ENCODE assay signal across 8 mouse cellular contexts in genomic region chr8:120537207-120537817, GRCm38 (mm10). TPM values are rescaled to one million over a fixed set of nuclear protein-coding genes. Genes with fewer than 3 reads are reported as not detected.
DNase-seq lines count a peak whose midpoint lies in the region; ATAC-seq and TF ChIP-seq lines count a peak whose summit lies in the region.

No protein-coding gene starts in this region.

- TF ChIP-seq POLR2A in lung, adult 2 months (IDR thresholded peaks at IDR 0.05; ENCODE audit: borderline replicate concordance, extremely low read depth, low read depth, low read length), result no peak

- peaks cover 96% of the 10 kb centered on the region for H3K4me1 ChIP-seq in embryonic facial prominence, embryonic 10.5 days
- peaks cover 78% of the 10 kb centered on the region for H3K4me1 ChIP-seq in heart, embryonic 11.5 days (ENCODE audit: control insufficient read depth, insufficient read depth, low read length)
- H3K4me1 ChIP-seq in kidney, embryonic 14.5 days (ENCODE audit: control insufficient read depth, insufficient read depth, low read length), result peaks cover 85% of the 10 kb centered on the region
- H3K4me1 ChIP-seq in lung, adult 2 months (ENCODE audit: control insufficient read depth, insufficient read depth, low read length), result peaks cover 23% of the 10 kb centered on the region
- peaks cover 87% of the 10 kb centered on the region for H3K4me1 ChIP-seq in neural tube, embryonic 15.5 days

- H3K9ac ChIP-seq in heart, embryonic 11.5 days (ENCODE audit: low read depth, low read length), result peak overlapping the region; percentile 84
- H3K9ac ChIP-seq in kidney, embryonic 14.5 days (ENCODE audit: low read depth, low read length), result peak overlapping the region; percentile 61
- H3K9ac ChIP-seq in neural tube, embryonic 15.5 days (replicated peaks), result peak overlapping the region; percentile 54

- no peaks in the 10 kb centered on the region for H3K9me3 ChIP-seq in embryonic facial prominence, embryonic 10.5 days
- H3K9me3 ChIP-seq in heart, embryonic 11.5 days (replicated peaks; ENCODE audit: control insufficient read depth, low read length), result no peaks in the 10 kb centered on the region
- no peaks in the 10 kb centered on the region for H3K9me3 ChIP-seq in kidney, embryonic 14.5 days (ENCODE audit: control insufficient read depth, low read length)
- H3K9me3 ChIP-seq in neural tube, embryonic 15.5 days (replicated peaks), result no peaks in the 10 kb centered on the region

- H3K4me3 ChIP-seq in embryonic facial prominence, embryonic 10.5 days, result peak overlapping the region; percentile 79
- peak overlapping the region; percentile 77 for H3K4me3 ChIP-seq in heart, embryonic 11.5 days (ENCODE audit: low read depth, low read length)
- peak overlapping the region; percentile 56 for H3K4me3 ChIP-seq in kidney, embryonic 14.5 days (ENCODE audit: low read length)
- peak overlapping the region; percentile 47 for H3K4me3 ChIP-seq in lung, adult 2 months (replicated peaks; ENCODE audit: extremely low read depth, low read depth, low read length)
- peak overlapping the region; percentile 61 for H3K4me3 ChIP-seq in neural tube, embryonic 15.5 days (replicated peaks)

- H3K36me3 ChIP-seq in embryonic facial prominence, embryonic 10.5 days (replicated peaks), result no peaks in the 10 kb centered on the region
- H3K36me3 ChIP-seq in heart, embryonic 11.5 days (ENCODE audit: control insufficient read depth, insufficient read depth, low read length), result no peaks in the 10 kb centered on the region
- no peaks in the 10 kb centered on the region for H3K36me3 ChIP-seq in kidney, embryonic 14.5 days (ENCODE audit: control insufficient read depth, insufficient read depth, low read length)
- no peaks in the 10 kb centered on the region for H3K36me3 ChIP-seq in neural tube, embryonic 15.5 days

- no peak for TF ChIP-seq CTCF in lung, adult 2 months (IDR thresholded peaks at IDR 0.05; ENCODE audit: insufficient read depth, low read length)

- H3K27ac ChIP-seq in embryonic facial prominence, embryonic 10.5 days (replicated peaks), result peak overlapping the region; percentile 90
- peak overlapping the region; percentile 95 for H3K27ac ChIP-seq in heart, embryonic 11.5 days (ENCODE audit: low read depth, low read length)
- H3K27ac ChIP-seq in kidney, embryonic 14.5 days (ENCODE audit: low read depth, low read length), result peak overlapping the region; percentile 89
- peak overlapping the region; percentile 90 for H3K27ac ChIP-seq in neural tube, embryonic 15.5 days (replicated peaks)

- H3K27me3 ChIP-seq in embryonic facial prominence, embryonic 10.5 days (replicated peaks; ENCODE audit: low read depth, poor library complexity, severe bottlenecking), result peaks cover 69% of the 10 kb centered on the region
- no peaks in the 10 kb centered on the region for H3K27me3 ChIP-seq in heart, embryonic 11.5 days (ENCODE audit: control insufficient read depth, insufficient read depth, low read length)
- H3K27me3 ChIP-seq in kidney, embryonic 14.5 days (ENCODE audit: control insufficient read depth, insufficient read depth, low read length), result no peaks in the 10 kb centered on the region
- no peaks in the 10 kb centered on the region for H3K27me3 ChIP-seq in neural tube, embryonic 15.5 days (replicated peaks)

- H3K4me2 ChIP-seq in heart, embryonic 11.5 days, result peak overlapping the region; percentile 99
- H3K4me2 ChIP-seq in kidney, embryonic 14.5 days (replicated peaks; ENCODE audit: low read depth, low read length), result peak overlapping the region; percentile 99
- peak overlapping the region; percentile 97 for H3K4me2 ChIP-seq in neural tube, embryonic 15.5 days

- peak; percentile 77 to 78 for DNase-seq in B cell, adult 2 months
- peak; percentile 90 for DNase-seq in adrenal gland, adult 2 months
- DNase-seq in embryonic facial prominence, embryonic 10.5 days (ENCODE audit: low spot score), result peak; percentile 91
- DNase-seq in lung, adult 2 months, result peak; percentile 85
- peak; percentile 82 for DNase-seq in testis, postnatal 14 days (ENCODE audit: low spot score)

- under 1% methylated on average over 79 of the region's 79 CpGs for WGBS in embryonic facial prominence, embryonic 10.5 days
- WGBS in heart, embryonic 11.5 days (ENCODE audit: insufficient replicate concordance), result under 1% methylated on average over 59 of the region's 79 CpGs
- WGBS in kidney, embryonic 14.5 days, result under 1% methylated on average over 61 of the region's 79 CpGs
- under 1% methylated on average over 79 of the region's 79 CpGs for WGBS in lung, adult 2 months
- WGBS in neural tube, embryonic 15.5 days, result under 1% methylated on average over 61 of the region's 79 CpGs

- ATAC-seq in heart, embryonic 11.5 days (replicated peaks; ENCODE audit: insufficient number of reproducible peaks, low FRiP score, low TSS enrichment), result peak; percentile 75
- ATAC-seq in kidney, embryonic 14.5 days (ENCODE audit: low FRiP score, low TSS enrichment), result peak; percentile 34
- ATAC-seq in neural tube, embryonic 15.5 days (ENCODE audit: low FRiP score), result peak; percentile 16; the same call in 1 of the 2 replicates

RNA-seq across cellular contexts. Expression of gene Gins2, which starts 51.8 kb away (rescaled TPM):
- 1 to 10 TPM; 3.8 to 5.7 TPM for total RNA-seq in adrenal gland, adult 2 months (2021)
- 7.8 and 8.7 TPM in 2 replicates for polyA plus RNA-seq in adrenal gland, adult 2 months (2012; rRNA removed)
- 156 TPM in 2 replicates for polyA plus RNA-seq in embryonic facial prominence, embryonic 10.5 days (2016; fragmentation: Nextera tagmentation; extraction: Ambion mirVana)
- 81.8 and 82.7 TPM in 2 replicates for polyA plus RNA-seq in heart, embryonic 11.5 days (2014; fragmentation: Nextera tagmentation; extraction: Ambion mirVana)
- 118 and 145 TPM in 2 replicates for polyA plus RNA-seq in kidney, embryonic 14.5 days (2014; fragmentation: Nextera tagmentation; extraction: Ambion mirVana)
- polyA plus RNA-seq in lung, adult 2 months (2012; rRNA removed), result 4.4 and 4.5 TPM in 2 replicates
- 15.9 and 38.9 TPM in 2 replicates for polyA plus RNA-seq in neural tube, embryonic 15.5 days (2015; fragmentation: Nextera tagmentation; extraction: Ambion mirVana)

Comparison
In these comparisons a context has a peak if more than half of its experiments do, and no peak if none do; other contexts are left out.
1. Peak in every context shown above with its lines: DNase-seq, ATAC-seq, H3K4me3 ChIP-seq and H3K27ac ChIP-seq.
2. ATAC-seq: peak in every context shown above with its lines; median percentile 75 in heart, embryonic 11.5 days; 34 in kidney, embryonic 14.5 days; 16 in neural tube, embryonic 15.5 days.